Mouse (Mus musculus): ENCODE results near the gene Mesd.
A peak's percentile ranks its signal among the peaks of the same experiment; 100 is the strongest.

Gene Mesd

DNA sequence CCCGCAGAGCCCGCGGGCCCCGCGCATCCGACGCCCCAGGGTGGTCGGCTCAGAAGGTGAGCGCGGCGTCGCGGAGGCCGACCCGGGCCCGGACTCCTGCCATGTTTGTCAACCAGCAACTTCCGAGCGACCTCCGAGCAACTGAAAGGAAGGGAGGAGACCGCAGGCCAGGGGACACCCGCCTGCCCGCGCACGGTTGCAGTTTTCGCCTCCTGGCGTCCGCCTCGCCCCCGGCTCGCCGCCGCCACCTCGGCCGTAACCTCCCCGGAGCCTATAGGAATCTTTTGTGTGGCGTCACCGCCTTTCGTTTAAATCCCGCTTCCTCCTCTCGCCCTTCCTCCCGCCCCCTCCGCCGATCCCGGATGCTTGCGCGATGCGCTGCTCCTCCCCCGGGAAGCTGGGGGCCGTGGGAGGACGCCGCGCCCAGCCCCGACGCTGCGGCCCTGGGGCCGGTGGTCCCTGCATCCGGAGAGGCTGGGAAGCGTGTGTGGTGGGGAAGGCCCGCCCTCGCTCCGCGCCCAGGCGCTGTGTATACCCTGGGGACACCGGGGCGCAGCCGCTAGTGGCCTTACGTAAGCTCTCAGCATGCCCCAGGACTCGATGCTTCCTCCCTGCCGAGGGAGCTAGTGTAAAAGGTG, at the start of gene Mesd, which contains the start of gene Tlnrd1:
Mesd (plus strand) TSS at position 446 of the 638 bp plus-strand sequence.
Tlnrd1 (minus strand) TSS at position 285 of the 638 bp plus-strand sequence.
- peak; percentile 93 to 94 for DNase-seq (ENCODE audit: low spot score in 2 of 2)

DNA sequence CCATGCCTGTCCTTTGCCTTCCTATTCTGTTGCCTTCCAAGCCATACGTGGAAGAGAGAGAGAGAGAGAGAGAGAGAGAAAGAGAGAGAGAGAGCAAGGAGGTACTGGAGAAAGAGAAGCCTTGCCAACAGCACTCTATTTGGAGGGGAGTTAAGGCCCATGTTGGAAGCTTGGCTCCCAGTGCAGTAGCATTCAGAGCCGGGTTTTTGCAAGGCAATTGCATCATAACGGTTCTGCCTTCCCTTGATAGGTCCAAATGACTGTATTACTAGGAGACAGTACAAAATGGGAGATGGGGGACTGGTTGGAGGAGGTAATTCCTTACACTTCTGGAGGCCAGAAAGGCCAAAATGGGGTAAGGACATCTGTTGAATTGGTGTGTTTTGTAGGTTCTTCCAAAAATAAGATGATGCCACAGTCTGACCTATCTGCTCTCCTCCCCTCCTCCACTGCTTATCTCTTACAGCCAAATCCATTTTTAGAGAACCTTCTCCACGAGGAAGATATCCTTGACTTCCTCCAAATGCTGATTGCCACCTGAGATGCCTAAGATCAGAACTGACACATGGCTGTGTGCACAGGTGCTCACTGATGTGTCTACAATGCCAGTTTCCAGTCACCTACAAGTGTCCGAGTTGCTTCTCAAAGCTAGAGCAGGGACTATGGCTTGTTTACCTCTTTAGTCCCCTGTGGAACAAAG, 45.6 kb upstream of the Mesd start:
- no peak for DNase-seq (ENCODE audit: low spot score in 2 of 2)

DNA sequence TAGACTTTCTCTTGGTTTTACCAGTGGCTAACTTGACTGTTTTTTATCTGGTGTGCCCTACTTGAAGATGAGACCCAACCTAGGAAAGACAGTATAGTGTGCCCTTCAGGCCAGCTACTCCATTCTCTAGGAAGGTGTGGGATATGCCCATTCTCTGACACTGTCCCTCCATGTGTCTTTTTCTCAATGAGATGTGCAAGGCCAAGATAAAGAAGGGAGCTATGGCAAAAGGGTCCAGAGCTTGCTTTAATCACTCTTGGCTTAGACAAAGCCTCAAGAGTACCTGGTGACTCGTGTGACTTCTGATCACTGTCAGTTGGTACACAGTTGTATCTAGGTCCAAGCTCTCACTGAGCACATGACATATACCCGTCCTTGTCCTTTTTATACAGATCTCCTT, 44.2 kb upstream of the Mesd start:
- no peak for DNase-seq (ENCODE audit: low spot score in 2 of 2)

DNA sequence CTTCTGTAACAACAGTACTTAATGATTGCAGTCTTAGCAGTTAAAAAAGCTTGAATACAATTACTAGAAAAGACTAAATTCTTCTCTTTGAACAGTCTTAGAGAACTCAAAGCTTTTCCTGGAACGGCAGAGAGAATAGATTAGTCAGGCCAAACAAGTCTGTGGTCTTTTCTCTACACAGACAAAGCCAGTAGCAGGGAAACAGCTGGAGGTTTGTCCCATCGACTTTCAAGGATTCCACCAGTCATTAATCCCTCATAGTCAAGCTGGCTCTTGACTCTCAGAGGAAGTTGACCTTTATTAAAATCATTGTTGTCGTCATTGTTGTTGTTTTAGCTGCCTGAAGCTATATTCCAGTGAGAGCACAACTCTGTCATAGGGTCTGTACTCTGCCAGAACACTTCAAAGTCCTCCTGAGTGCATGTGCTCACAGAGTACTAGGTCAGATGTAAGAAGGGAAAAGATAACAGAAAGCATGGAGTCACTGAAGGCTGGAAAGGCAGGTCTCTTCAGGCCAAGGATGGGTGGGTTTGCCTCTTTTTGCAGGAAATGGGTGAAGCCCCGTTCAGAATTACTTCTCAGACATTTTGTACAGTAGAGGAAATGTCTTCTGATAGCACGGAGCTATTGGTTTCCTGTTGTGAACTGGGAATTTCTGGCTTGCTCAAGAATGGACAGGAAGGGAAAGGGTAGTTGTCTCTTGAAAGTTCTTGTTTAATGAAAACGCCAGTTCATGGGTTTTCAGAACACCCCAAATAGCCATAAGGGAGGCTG, 41.6 kb upstream of the Mesd start:
- DNase-seq (ENCODE audit: low spot score in 2 of 2): no peak

DNA sequence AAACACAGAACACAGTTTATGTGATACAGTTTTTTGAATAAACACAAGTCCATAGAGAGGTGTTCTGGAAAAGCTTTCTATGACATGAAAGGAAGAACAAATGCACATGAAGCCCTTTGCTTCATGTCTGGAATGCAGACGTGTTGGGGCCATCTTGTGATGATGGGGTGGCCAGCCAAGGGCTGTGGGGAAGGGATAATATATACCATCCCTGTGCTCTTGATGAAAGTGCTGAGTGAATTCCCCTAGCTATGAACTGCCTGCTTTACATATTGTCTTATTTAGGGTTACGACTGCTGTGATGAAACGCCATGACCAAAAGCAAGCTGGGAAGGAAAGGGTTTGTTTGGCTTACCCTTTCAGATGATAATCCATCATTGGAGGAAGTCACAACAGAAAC, 39.5 kb upstream of the Mesd start:
- DNase-seq (ENCODE audit: low spot score in 2 of 2): no peak

DNA sequence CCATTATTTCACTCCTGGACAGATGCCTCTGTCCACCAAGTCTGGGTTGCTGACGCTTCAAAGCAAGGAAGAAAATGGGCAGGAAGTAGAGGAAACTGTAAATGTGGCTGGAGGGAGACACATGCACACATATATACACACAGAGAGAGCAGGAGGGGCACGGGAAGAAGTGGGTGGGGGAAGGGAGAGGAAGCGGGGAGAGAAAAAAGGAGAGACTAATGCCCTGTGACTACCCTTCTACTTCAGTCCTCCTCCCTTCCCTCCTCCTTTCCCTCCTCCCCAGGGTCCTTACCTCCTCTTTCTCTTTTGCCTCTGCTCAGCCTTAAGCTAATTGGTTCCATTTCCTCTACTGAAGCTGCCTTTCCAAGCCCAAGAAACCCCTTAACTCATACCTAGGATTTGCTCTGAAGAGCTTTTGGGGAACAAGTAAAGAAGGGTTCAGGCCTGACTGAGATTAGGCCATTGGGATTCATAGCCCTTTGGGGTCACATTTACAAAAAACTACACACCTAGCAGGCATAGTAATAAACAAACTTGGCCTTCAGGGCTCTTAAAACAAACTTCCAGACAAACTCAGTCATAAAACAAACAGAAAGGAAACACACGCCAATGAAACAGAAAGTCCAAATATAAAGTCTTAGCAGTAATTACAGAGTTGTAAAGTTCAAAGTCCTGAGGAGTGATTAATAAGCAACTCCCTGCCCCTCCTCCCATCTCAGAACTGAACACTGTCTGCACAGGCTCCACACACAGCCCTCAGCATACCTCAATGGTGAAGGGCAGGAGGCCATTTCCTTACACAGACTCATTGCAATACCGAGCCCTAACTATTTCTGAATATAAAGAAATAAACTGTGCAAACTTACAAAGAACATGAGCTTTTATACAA, 36.8 kb upstream of the Mesd start:
- no peak for DNase-seq (ENCODE audit: low spot score in 2 of 2)

DNA sequence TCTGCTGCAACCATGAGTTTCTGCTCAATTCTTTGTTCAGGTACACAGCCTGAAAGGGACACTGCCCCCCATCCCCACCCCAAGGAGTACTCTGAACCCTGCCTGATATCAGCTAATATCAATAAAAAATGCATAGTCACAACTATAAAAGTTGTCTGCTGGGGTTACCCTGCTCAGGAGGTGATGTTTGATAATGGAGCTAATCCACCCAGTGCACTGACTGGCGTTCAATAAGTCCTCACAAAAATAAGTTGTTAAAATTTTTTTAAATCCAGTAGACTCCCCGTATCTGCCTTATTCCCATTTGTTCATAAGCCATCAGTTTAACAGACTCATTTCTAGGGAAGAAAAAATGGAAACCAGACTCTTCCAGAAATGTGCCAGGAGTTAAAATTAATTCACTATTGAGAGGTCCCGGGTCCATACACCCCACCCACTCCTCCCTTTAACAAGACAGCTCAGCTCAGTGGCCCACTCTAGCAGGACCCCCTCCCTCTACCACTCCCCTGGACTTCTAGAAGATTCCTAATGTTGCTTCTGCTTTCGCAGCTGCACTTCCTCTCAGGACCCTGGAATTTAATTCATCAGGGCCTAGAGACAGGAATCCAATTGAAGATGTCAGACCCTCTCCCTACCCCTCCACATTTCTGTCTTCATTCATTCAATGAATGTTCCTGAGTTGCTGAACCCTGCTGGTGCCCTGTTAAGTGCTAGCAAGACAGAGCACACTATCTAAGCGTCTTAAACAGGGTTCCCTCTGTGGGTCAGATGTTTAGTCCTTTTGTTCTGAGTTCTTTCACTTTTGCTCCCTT, 32.5 kb upstream of the Mesd start:
- no peak for DNase-seq (ENCODE audit: low spot score in 2 of 2)

DNA sequence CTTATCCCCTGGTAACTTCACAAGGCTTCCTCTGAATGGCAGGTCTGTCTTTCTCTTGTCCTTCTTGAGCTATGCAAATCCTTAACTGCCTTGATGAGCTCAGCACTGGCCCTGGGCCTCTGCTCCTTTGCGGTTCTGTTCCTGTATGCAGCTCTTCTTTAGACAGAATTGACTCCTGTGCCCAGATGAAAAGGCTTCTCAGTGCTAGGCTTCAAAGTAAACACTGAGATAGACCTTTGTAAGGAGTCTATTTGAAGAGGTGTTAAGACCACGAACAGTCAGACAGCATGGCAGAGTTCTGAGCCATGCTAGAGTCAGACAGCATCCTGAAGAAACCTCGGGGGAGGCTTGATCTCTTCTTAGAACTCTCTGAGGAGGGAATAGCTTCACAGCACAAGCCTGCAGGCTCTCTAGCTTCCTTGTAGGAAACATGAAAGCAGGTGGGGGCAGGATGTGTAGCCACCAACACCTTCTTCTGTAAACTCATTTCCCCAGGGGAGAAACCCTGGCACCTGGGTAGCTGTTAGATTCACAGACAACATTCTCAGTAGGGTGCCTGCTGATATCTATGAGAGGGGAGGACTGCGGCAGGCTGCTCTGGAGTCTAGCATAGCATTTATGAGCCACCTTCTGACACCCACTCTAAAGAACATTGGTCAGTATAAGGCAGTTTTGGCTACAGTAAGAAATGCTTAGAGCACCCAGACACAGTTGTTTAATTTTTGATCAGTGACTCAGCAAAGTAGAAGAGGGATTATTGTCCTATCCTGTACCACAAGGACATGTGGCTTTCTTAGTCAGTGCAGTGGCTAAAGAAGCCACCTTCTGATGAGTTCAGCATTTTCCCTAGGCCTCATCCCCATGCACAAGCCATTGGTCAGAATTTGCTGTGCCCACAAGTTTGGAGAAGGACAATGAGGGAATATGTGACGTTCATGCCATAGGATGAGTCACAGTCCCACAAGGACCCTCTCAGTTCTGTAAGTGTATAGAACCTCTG, 31.6 kb upstream of the Mesd start:
- no peak for DNase-seq (ENCODE audit: low spot score in 2 of 2)

DNA sequence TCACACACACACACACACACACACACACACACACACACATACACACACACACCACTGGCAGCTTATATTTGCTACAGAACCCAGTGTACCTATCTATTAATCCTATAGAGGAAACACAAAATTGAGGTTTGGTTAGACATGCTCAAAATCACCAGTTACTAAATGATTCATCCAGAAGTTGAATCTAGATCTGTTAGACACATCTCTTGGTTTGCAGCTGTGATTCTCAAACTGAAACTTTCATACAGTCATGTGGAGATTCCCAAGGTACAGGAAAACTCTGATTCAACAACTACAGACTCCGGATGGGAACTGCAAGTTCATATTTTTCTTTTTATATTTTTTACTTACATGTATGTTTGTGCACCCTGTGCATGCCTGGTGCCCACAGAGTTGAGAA, 29.1 kb upstream of the Mesd start:
- no peak for DNase-seq (ENCODE audit: low spot score in 2 of 2)

DNA sequence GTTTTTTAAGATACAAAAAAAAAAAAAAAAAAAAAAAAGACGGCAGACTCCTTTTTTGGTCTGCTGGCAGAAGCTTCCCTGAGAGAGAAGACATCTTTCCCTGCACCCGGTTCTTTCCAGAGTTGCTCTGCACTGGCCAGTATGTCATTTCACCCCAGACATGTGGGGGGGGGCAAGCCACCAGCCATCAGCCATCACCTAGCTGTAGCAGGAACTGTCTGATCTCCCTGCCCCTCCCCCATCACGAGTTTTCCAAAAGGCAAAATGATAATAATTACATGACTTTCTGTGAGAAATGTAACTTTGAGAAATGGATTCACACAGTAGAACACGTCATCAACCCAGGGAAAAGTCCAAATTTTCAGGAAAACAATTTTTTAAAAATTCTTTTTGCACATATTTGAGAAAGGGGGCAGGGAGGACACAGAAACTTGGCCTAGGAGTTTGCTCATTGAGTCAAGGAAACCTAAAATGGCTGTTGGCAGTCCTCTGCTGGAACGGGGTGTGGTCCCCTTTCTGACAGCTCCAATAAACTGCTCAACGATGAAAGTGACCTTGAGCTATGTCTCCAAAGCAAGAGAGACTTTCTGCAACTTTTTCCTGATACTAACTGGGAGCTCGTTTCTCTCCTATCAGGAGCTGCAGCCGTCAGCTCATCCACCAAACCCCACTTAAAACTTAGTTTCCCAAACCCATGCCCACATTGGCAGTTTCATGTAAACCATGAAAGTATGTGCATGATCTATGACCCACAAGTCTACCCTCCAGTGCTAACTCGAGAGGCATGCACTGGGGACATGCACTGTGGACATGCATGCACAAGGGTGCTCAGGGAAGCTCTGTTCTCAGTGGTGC, 27.7 kb upstream of the Mesd start:
- no peak for DNase-seq (ENCODE audit: low spot score in 2 of 2)

DNA sequence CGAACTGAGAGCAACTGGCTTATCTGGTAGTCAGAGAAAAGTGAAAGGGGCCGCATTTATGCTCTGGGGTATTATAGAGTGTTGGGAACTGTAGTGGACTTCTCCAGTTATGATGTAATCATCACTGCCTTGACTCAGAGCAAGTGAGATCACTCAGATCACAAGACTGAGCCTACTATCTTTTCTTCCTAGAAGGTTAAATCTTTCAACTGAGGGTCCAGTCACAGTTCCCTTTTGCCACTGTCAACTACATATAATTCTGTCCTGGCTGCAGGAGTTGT, 27.1 kb upstream of the Mesd start:
- no peak for DNase-seq (ENCODE audit: low spot score in 2 of 2)

DNA sequence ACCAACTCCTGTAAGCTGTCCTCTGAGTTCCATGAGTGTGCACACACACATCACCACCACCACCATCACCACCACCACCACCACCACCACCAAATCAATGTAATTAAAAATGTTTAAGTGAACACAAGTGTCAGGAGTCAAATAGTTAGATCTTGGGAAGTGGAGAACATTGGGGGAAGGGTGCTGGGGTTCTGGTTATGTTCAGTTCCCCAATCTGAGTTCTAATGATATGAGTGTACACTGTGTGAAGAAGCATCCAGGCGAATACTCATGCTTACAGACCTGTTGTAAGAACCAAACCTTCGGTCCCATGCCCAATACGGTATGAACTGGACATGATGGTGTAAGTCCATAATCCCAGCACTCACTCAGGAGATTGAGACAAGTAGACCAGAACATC, 26.3 kb upstream of the Mesd start:
- DNase-seq (ENCODE audit: low spot score in 2 of 2): no peak

DNA sequence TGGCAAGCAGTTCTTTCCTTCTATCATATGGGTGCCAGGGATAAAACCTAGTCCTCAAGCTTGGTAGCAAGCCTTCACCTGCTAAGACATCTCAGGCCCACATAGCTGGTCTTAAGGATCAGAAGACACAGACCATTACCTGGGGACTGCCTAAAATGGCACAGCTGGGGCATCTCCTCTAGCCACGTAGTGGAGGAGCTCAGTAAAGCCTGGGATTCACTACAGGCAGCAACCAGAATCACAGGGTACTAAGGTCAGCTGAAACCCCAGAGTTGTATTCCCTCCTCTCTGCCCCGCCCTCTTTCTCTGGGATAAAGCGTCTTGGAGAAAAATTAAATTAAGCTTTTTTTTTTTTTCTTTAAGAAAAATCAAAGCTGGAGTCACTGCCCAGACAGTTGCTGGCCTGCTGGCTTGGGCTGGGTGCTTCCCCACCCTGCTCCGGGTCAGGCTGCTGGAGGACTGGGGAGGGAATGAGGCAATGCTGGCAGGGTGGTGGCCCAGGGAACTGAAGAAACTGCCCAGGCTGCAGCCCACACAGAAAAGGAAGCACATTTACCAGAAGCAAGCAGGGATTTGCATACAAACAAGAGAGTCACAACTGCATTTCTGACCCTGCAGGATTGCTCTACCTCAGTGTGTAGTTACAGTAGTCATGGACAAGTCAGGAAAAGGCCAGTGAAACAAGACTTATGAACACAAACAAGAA, 24.7 kb upstream of the Mesd start:
- no peak for DNase-seq (ENCODE audit: low spot score in 2 of 2)

DNA sequence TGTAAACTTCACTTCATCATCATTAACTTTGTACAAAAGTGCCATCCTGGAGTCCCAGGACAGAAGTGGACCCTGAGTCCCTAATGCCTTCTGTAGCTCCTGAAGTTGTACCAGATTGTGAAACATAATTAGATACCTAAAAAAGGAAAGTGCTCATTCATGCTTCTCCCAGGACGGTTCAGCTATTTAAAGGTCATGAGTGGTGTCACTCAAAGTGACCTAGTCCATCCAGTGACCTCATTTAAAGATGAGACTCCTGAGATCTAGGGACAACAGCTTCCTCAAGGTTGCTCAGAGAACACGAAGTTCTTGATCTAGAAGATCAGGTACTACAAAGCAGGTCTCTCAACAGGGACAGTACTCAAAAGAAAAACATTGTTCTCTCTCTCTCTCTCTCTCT, 20.7 kb upstream of the Mesd start:
- DNase-seq (ENCODE audit: low spot score in 2 of 2): no peak

DNA sequence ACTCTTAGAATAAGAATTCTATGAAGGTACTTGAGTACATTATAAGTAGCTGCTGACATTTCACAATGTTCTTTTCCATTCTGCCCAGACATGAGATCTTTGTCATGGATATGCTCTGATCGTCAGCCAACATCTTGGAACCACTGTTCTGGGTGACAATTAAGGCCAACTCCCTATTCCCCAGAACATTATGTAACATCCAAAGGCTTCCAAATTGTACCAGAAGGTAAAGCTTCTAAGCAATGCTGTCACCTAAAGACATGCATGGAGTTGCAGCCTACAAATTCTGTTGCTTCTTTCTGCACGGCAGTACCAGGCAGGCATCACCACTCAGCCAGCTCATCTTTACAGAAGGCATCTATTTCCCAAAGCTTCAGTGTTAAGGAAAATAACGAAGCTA, 16.1 kb upstream of the Mesd start:
- peak in 1 of 2 experiments; percentile 19 for DNase-seq (ENCODE audit: low spot score in 2 of 2)

DNA sequence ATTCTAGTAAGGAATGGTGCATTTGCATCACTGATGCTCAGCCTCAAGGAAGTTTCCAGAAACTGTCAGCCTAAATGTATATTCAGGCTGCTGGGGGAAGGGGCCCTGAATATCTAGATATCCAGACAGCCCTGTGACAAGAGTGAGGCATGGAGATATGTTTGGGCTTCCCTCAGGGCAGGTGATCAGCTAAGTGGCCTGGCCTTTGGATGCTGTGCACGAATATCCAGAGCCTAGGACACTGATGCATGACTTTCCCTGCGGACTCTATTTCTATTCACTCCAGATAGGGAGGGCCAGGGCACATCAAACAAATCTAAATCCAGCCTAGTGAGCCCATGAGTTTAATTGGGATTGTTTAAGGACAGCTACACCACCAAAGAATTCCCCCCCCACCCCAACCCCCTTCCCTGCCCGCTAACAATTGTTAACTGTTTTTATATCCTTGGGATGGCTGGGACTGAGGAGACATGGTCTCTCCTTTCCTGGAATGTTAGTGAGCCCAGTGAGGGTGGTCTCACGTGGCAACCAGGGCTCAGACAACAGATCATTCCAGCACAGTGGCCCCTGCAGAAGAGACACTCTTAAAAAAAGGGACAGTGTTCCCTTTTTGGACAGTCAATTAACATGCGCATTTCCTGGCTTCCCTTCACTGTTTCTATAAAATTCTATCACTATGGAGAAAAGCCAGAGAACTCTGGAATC, 14.3 kb upstream of the Mesd start:
- no peak for DNase-seq (ENCODE audit: low spot score in 2 of 2)

DNA sequence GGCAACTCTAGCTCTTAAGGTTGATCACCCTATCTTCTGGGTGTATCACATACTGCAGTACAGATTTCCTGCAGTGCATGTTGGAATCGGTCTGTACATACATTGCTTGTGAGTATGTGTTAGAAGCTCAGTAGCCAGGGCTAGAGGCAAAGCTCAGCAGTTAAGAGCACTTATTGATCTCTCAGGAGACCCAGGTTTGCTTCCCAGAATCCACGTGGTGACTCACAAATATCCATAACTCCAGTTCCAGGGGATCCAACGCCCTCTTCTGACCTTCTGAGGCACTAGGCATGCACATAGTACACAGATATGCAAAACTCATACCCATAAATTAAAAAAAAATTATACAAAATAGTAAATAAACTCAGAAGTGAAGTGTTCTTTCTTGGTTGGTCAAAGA, 7.2 kb upstream of the Mesd start:
- DNase-seq (ENCODE audit: low spot score in 2 of 2): no peak
